Mouse (Mus musculus) embryonic facial prominence, embryonic 15.5 days (tissue): ENCODE measurements at regions not wholly inside any gene's neighbourhood (a gene's known extent, or its start where the extent isn't known, plus 50 kb on each side); places are given as distances from the start of the nearest gene placed in this dataset.

Source experiments
- ATAC-seq: fragments of 200-750 bp; cut with Nextera tagmentation; 2 replicates; pipeline ENCODE4 v1.8.0; 2017; ENCODE audit warnings: low read depth, moderate TSS enrichment; ENCODE audit not compliant: insufficient number of reproducible peaks, low FRiP score, low TSS enrichment
- H3K27ac ChIP-seq: fragments of 300-500 bp; sonication (generic); replicated peaks from 2 replicates; pipeline ENCODE4 v1.5.1; 2015; ENCODE audit warnings: mild to moderate bottlenecking, inconsistent platforms
- H3K27me3 ChIP-seq: fragments of 300-500 bp; sonication (generic); 2 replicates; pipeline ENCODE4 v1.6.1; 2015; ENCODE audit warnings: inconsistent platforms
- H3K36me3 ChIP-seq: fragments of 300-500 bp; sonication (generic); 2 replicates; pipeline ENCODE4 v1.6.1; 2015; ENCODE audit warnings: mild to moderate bottlenecking, inconsistent platforms
- H3K4me1 ChIP-seq: fragments of 300-500 bp; sonication (generic); 2 replicates; pipeline ENCODE4 v1.6.1; 2015; ENCODE audit warnings: inconsistent platforms
- H3K4me2 ChIP-seq: fragments of 300-500 bp; sonication (generic); replicated peaks from 2 replicates; pipeline ENCODE4 v1.6.1; 2015; ENCODE audit warnings: mild to moderate bottlenecking, inconsistent platforms
- H3K4me3 ChIP-seq: fragments of 300-500 bp; sonication (generic); replicated peaks from 2 replicates; pipeline ENCODE4 v1.5.1; 2015; ENCODE audit warnings: mild to moderate bottlenecking, inconsistent platforms
- H3K9ac ChIP-seq: fragments of 300-500 bp; sonication (generic); 2 replicates; pipeline ENCODE4 v1.6.1; 2015; ENCODE audit warnings: inconsistent platforms
- H3K9me3 ChIP-seq: fragments of 300-500 bp; sonication (generic); replicated peaks from 2 replicates; pipeline ENCODE4 v1.6.1; 2016; ENCODE audit warnings: inconsistent platforms
- WGBS: fragments of 180-500 bp; shearing (Covaris S2); methylation state at CpG from one replicate; pipeline ENCODE4 v1.1.7; 2015; 5-methylcytosine and 5-hydroxymethylcytosine counted together

- H3K4me3 ChIP-seq = no peak overlapping the region
- WGBS = 20% methylated on average over 4 of the region's 4 CpGs
- peak; percentile 65 for ATAC-seq
- no peak overlapping the region for H3K9ac ChIP-seq
- H3K36me3 ChIP-seq = no peaks in the 10 kb centered on the region
- H3K27ac ChIP-seq = peak overlapping the region; percentile 56
- H3K4me1 ChIP-seq = peaks cover 64% of the 10 kb centered on the region
- no peaks in the 10 kb centered on the region for H3K9me3 ChIP-seq
- H3K4me2 ChIP-seq = no peak overlapping the region
- no peaks in the 10 kb centered on the region for H3K27me3 ChIP-seq
These were observed 62.3 kb upstream of the Ctnnb1 start for GRCm38 (mm10) chr9:120866709-120867108.

- Histone ChIP-seq H3K27me3 (no peaks in the 10 kb centered on the region), H3K9me3 (no peaks in the 10 kb centered on the region), H3K9ac (no peak overlapping the region), H3K4me2 (no peak overlapping the region), H3K36me3 (no peaks in the 10 kb centered on the region), H3K27ac (no peak overlapping the region), H3K4me3 (no peak overlapping the region), H3K4me1 (peaks cover 53% of the 10 kb centered on the region)
- ATAC-seq = no peak
- WGBS = 64% methylated on average over 2 of the region's 2 CpGs
These were observed 61.2 kb upstream of the Ctnnb1 start for GRCm38 (mm10) chr9:120867861-120868260.

- no peak overlapping the region for H3K4me2 ChIP-seq
- WGBS = 65% methylated on average over 4 of the region's 4 CpGs
- H3K27ac ChIP-seq = no peak overlapping the region
- H3K9me3 ChIP-seq = no peaks in the 10 kb centered on the region
- H3K4me3 ChIP-seq = no peak overlapping the region
- H3K9ac ChIP-seq = no peak overlapping the region
- peaks cover 53% of the 10 kb centered on the region for H3K4me1 ChIP-seq
- H3K36me3 ChIP-seq = no peaks in the 10 kb centered on the region
- no peaks in the 10 kb centered on the region for H3K27me3 ChIP-seq
- no peak for ATAC-seq
These were observed 60.7 kb upstream of the Ctnnb1 start for GRCm38 (mm10) chr9:120868330-120868729.

- no peaks in the 10 kb centered on the region for H3K36me3 ChIP-seq
- ATAC-seq = peak; percentile 68; the same call in 1 of the 2 replicates
- WGBS = 10% methylated on average over 19 of the region's 19 CpGs
These were observed 59.5 kb upstream of the Ctnnb1 start for GRCm38 (mm10) chr9:120869432-120870081.

GRCm38 (mm10) chr9:120873293-120873692, 55.7 kb upstream of the Ctnnb1 start:
- H3K9ac ChIP-seq = no peak overlapping the region
- WGBS = 93% methylated on average over 3 of the region's 3 CpGs

More at GRCm38 (mm10) chr9:120869432-120870081, 59.5 kb upstream of the Ctnnb1 start:
- peak overlapping the region; percentile 42 for H3K4me2 ChIP-seq
- peaks cover 53% of the 10 kb centered on the region for H3K4me1 ChIP-seq
- H3K27ac ChIP-seq = peak overlapping the region; percentile 86
- no peaks in the 10 kb centered on the region for H3K9me3 ChIP-seq
- no peaks in the 10 kb centered on the region for H3K27me3 ChIP-seq
- H3K9ac ChIP-seq = no peak overlapping the region; the same call in 1 of the 2 replicates
- peak overlapping the region; percentile 21 for H3K4me3 ChIP-seq

GRCm38 (mm10) chr9:120874416-120874976, 54.5 kb upstream of the Ctnnb1 start:
- no peak overlapping the region for H3K4me2 ChIP-seq
- 89% methylated on average over 5 of the region's 5 CpGs for WGBS
- H3K27ac ChIP-seq = no peak overlapping the region
- no peaks in the 10 kb centered on the region for H3K36me3 ChIP-seq
- no peak overlapping the region for H3K9ac ChIP-seq
- H3K27me3 ChIP-seq = no peaks in the 10 kb centered on the region
- no peak for ATAC-seq
- H3K4me1 ChIP-seq = peaks cover 16% of the 10 kb centered on the region
- H3K4me3 ChIP-seq = no peak overlapping the region
- no peaks in the 10 kb centered on the region for H3K9me3 ChIP-seq

More at GRCm38 (mm10) chr9:120873293-120873692, 55.7 kb upstream of the Ctnnb1 start:
- ATAC-seq = no peak
- no peaks in the 10 kb centered on the region for H3K27me3 ChIP-seq
- H3K9me3 ChIP-seq = no peaks in the 10 kb centered on the region
- no peaks in the 10 kb centered on the region for H3K36me3 ChIP-seq
- no peak overlapping the region for H3K27ac ChIP-seq
- H3K4me2 ChIP-seq = no peak overlapping the region
- no peak overlapping the region for H3K4me3 ChIP-seq
- H3K4me1 ChIP-seq = peaks cover 25% of the 10 kb centered on the region

- no peak for ATAC-seq
- H3K27me3 ChIP-seq = no peaks in the 10 kb centered on the region
- no peaks in the 10 kb centered on the region for H3K36me3 ChIP-seq
- 73% methylated on average over 2 of the region's 2 CpGs for WGBS
- H3K4me1 ChIP-seq = 0 out of 2 replicates have a peak, but pooled peaks cover 3% of the 10 kb centered on the region
- no peaks in the 10 kb centered on the region for H3K9me3 ChIP-seq
- H3K9ac ChIP-seq = no peak overlapping the region
- H3K27ac ChIP-seq = no peak overlapping the region
- no peak overlapping the region for H3K4me3 ChIP-seq
- H3K4me2 ChIP-seq = no peak overlapping the region
These were observed 51.9 kb upstream of the Ctnnb1 start for GRCm38 (mm10) chr9:120877101-120877500.
